Mouse (Mus musculus): ENCODE data around the gene 2310046K23Rik. TPM values are rescaled to one million over a fixed set of nuclear protein-coding genes. Genes with fewer than 3 reads are reported as not detected.

2310046K23Rik gene
- polyA plus RNA-seq (2014; fragmentation: Illumina TruSeq; extraction: RNeasy Lipid Tissue Mini Kit (QIAGEN cat#74804); ENCODE audit: low read depth, low replicate concordance): not detected

DNA sequence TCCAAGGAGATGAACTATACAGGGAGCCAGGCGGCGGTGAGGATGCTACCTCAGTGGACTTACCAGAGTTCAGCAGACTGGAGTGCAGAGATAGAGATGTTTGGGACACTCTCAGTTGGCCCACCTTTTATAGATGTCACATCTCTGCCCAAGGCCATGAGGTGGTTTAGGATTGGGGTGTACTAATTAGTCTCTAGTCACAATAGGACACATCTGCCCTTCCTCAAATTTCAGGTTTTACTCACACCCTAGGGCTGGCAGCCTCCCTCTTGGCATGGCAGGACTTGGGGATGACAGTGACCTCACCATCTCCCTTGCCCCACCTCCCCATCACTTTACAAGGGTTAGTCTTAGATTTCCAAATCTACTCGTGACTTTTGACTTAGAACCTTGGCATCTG, at the start of gene 2310046K23Rik:
Gene 2310046K23Rik, minus strand, starts transcription at position 101 of the 400 bp plus-strand sequence.

DNA sequence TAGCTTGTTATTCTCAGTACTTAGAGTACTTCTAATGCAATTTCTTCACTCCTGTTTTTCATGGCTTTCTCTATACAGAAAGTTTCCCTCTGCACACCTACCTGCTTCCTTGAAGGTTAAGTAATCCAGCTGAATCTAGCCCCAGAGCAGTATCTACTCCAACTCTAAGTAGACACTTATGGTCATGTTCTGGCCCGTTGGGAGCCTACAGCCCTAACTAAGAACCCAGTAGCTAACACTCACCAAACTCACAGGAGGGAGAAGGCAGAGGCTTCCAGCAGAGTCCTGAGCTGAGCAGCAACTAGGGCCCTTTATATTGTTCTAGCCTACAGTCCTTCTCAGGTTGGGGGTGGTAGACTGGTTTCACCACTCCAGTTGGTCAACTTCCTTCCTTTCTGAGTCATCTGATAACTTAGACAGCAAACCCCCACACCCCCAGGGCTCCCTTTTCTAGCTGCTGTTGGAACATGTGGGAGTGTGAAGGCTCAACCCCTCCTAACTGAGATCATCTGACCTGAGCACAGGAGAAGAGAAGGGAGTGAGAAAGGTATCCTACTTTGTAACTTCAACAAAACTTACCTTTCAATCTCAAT, 39.2 kb upstream of the 2310046K23Rik start, which contains the start of gene Ivl:
Gene Ivl, minus strand, starts transcription at position 287 of the 593 bp plus-strand sequence.

DNA sequence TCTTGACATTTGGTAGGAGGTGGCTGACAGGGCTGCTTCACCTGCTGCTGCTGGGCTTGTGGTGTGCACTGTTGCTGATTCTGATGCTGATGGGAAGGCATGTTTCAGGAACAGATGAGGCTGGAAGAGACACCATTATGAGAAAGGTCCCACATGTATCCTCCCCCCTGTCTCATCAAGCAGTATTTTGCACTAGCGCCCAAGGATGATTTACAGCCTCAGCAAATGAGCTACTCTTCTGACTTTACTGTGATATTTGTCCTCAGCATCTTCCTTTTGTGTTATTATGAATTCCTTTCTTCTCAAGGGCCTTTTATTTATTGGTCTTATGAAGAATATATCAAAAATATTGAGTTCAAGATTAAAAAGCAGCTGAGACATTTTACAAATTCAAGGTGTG, 33.9 kb downstream of the 2310046K23Rik start, which contains the start of gene Sprr4:
Gene Sprr4, minus strand, starts transcription at position 101 of the 400 bp plus-strand sequence.

DNA sequence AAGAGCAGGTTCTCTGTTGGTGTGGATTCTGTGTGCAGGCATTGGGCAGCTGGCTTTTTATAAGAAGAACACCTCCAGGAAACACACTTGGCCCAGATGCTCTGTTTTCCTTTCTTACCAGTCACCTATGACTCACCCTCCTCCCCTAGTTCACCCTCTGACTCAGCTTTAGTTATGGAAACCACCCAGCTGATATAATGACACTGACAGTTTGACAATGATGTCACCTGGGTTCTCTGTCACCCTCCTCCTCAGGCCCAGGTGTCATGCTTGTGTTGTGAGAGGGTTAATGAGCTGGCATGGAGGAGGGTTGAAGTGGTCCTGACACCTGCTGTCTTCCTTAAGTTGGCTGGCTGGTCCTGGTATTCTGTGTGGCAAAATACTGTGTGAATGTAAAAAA, 48.4 kb downstream of the 2310046K23Rik start, which contains the start of gene Sprr1a:
Gene Sprr1a, minus strand, starts transcription at position 33 of the 400 bp plus-strand sequence.

Other genes starting within 250 kb of the 2310046K23Rik start
- gene Sprr2a3, start 249.1 kb downstream of the 2310046K23Rik start, polyA plus RNA-seq (2014; fragmentation: Illumina TruSeq; extraction: RNeasy Lipid Tissue Mini Kit (QIAGEN cat#74804); ENCODE audit: low read depth, low replicate concordance): not detected
- gene Sprr2b, start 217.9 kb downstream of the 2310046K23Rik start, polyA plus RNA-seq (2014; fragmentation: Illumina TruSeq; extraction: RNeasy Lipid Tissue Mini Kit (QIAGEN cat#74804); ENCODE audit: low read depth, low replicate concordance): not detected
- not detected for gene Sprr2d, start 195.4 kb downstream of the 2310046K23Rik start, polyA plus RNA-seq (2014; fragmentation: Illumina TruSeq; extraction: RNeasy Lipid Tissue Mini Kit (QIAGEN cat#74804); ENCODE audit: low read depth, low replicate concordance)
- not detected for gene Sprr2e, start 182.4 kb downstream of the 2310046K23Rik start, polyA plus RNA-seq (2014; fragmentation: Illumina TruSeq; extraction: RNeasy Lipid Tissue Mini Kit (QIAGEN cat#74804); ENCODE audit: low read depth, low replicate concordance)
- not detected for gene Sprr2f, start 169.3 kb downstream of the 2310046K23Rik start, polyA plus RNA-seq (2014; fragmentation: Illumina TruSeq; extraction: RNeasy Lipid Tissue Mini Kit (QIAGEN cat#74804); ENCODE audit: low read depth, low replicate concordance)
- gene Sprr2h, start 148.8 kb downstream of the 2310046K23Rik start, polyA plus RNA-seq (2014; fragmentation: Illumina TruSeq; extraction: RNeasy Lipid Tissue Mini Kit (QIAGEN cat#74804); ENCODE audit: low read depth, low replicate concordance): not detected
- gene Sprr2i, start 126.5 kb downstream of the 2310046K23Rik start, polyA plus RNA-seq (2014; fragmentation: Illumina TruSeq; extraction: RNeasy Lipid Tissue Mini Kit (QIAGEN cat#74804); ENCODE audit: low read depth, low replicate concordance): not detected
- gene Sprr2j-ps, start 116.4 kb downstream of the 2310046K23Rik start, polyA plus RNA-seq (2014; fragmentation: Illumina TruSeq; extraction: RNeasy Lipid Tissue Mini Kit (QIAGEN cat#74804); ENCODE audit: low read depth, low replicate concordance): not detected
- gene Gm9774, start 105.1 kb downstream of the 2310046K23Rik start, polyA plus RNA-seq (2014; fragmentation: Illumina TruSeq; extraction: RNeasy Lipid Tissue Mini Kit (QIAGEN cat#74804); ENCODE audit: low read depth, low replicate concordance): 10.1 TPM
- gene Sprr2k, start 101.9 kb downstream of the 2310046K23Rik start, polyA plus RNA-seq (2014; fragmentation: Illumina TruSeq; extraction: RNeasy Lipid Tissue Mini Kit (QIAGEN cat#74804); ENCODE audit: low read depth, low replicate concordance): not detected
- gene Sprr1b, start 95.7 kb downstream of the 2310046K23Rik start, polyA plus RNA-seq (2014; fragmentation: Illumina TruSeq; extraction: RNeasy Lipid Tissue Mini Kit (QIAGEN cat#74804); ENCODE audit: low read depth, low replicate concordance): not detected
- not detected for gene Sprr3, start 75.8 kb downstream of the 2310046K23Rik start, polyA plus RNA-seq (2014; fragmentation: Illumina TruSeq; extraction: RNeasy Lipid Tissue Mini Kit (QIAGEN cat#74804); ENCODE audit: low read depth, low replicate concordance)
- not detected for gene Sprr1a, start 48.6 kb downstream of the 2310046K23Rik start, polyA plus RNA-seq (2014; fragmentation: Illumina TruSeq; extraction: RNeasy Lipid Tissue Mini Kit (QIAGEN cat#74804); ENCODE audit: low read depth, low replicate concordance)
- not detected for gene Sprr4, start 34.0 kb downstream of the 2310046K23Rik start, polyA plus RNA-seq (2014; fragmentation: Illumina TruSeq; extraction: RNeasy Lipid Tissue Mini Kit (QIAGEN cat#74804); ENCODE audit: low read depth, low replicate concordance)
- not detected for gene Ivl, start 39.2 kb upstream of the 2310046K23Rik start, polyA plus RNA-seq (2014; fragmentation: Illumina TruSeq; extraction: RNeasy Lipid Tissue Mini Kit (QIAGEN cat#74804); ENCODE audit: low read depth, low replicate concordance)
- gene Smcp, start 54.5 kb upstream of the 2310046K23Rik start, polyA plus RNA-seq (2014; fragmentation: Illumina TruSeq; extraction: RNeasy Lipid Tissue Mini Kit (QIAGEN cat#74804); ENCODE audit: low read depth, low replicate concordance): not detected
- gene 2210017I01Rik, start 73.0 kb upstream of the 2310046K23Rik start, polyA plus RNA-seq (2014; fragmentation: Illumina TruSeq; extraction: RNeasy Lipid Tissue Mini Kit (QIAGEN cat#74804); ENCODE audit: low read depth, low replicate concordance): not detected
- not detected for gene Lce6a, start 87.1 kb upstream of the 2310046K23Rik start, polyA plus RNA-seq (2014; fragmentation: Illumina TruSeq; extraction: RNeasy Lipid Tissue Mini Kit (QIAGEN cat#74804); ENCODE audit: low read depth, low replicate concordance)
- gene Lce1a1, start 113.8 kb upstream of the 2310046K23Rik start, polyA plus RNA-seq (2014; fragmentation: Illumina TruSeq; extraction: RNeasy Lipid Tissue Mini Kit (QIAGEN cat#74804); ENCODE audit: low read depth, low replicate concordance): not detected
- gene Lce1b, start 122.4 kb upstream of the 2310046K23Rik start, polyA plus RNA-seq (2014; fragmentation: Illumina TruSeq; extraction: RNeasy Lipid Tissue Mini Kit (QIAGEN cat#74804); ENCODE audit: low read depth, low replicate concordance): not detected
- not detected for gene Lce1a2, start 135.8 kb upstream of the 2310046K23Rik start, polyA plus RNA-seq (2014; fragmentation: Illumina TruSeq; extraction: RNeasy Lipid Tissue Mini Kit (QIAGEN cat#74804); ENCODE audit: low read depth, low replicate concordance)
- gene Lce1c, start 144.7 kb upstream of the 2310046K23Rik start, polyA plus RNA-seq (2014; fragmentation: Illumina TruSeq; extraction: RNeasy Lipid Tissue Mini Kit (QIAGEN cat#74804); ENCODE audit: low read depth, low replicate concordance): not detected
- not detected for gene Lce1d, start 152.7 kb upstream of the 2310046K23Rik start, polyA plus RNA-seq (2014; fragmentation: Illumina TruSeq; extraction: RNeasy Lipid Tissue Mini Kit (QIAGEN cat#74804); ENCODE audit: low read depth, low replicate concordance)
- not detected for gene Lce1e, start 174.6 kb upstream of the 2310046K23Rik start, polyA plus RNA-seq (2014; fragmentation: Illumina TruSeq; extraction: RNeasy Lipid Tissue Mini Kit (QIAGEN cat#74804); ENCODE audit: low read depth, low replicate concordance)
- gene Lce1f, start 185.8 kb upstream of the 2310046K23Rik start, polyA plus RNA-seq (2014; fragmentation: Illumina TruSeq; extraction: RNeasy Lipid Tissue Mini Kit (QIAGEN cat#74804); ENCODE audit: low read depth, low replicate concordance): not detected
- gene Gm38119, start 204.6 kb upstream of the 2310046K23Rik start, polyA plus RNA-seq (2014; fragmentation: Illumina TruSeq; extraction: RNeasy Lipid Tissue Mini Kit (QIAGEN cat#74804); ENCODE audit: low read depth, low replicate concordance): not detected
- not detected for gene Lce1g, start 217.8 kb upstream of the 2310046K23Rik start, polyA plus RNA-seq (2014; fragmentation: Illumina TruSeq; extraction: RNeasy Lipid Tissue Mini Kit (QIAGEN cat#74804); ENCODE audit: low read depth, low replicate concordance)
- gene Lce1h, start 230.6 kb upstream of the 2310046K23Rik start, polyA plus RNA-seq (2014; fragmentation: Illumina TruSeq; extraction: RNeasy Lipid Tissue Mini Kit (QIAGEN cat#74804); ENCODE audit: low read depth, low replicate concordance): not detected
- not detected for gene Lce1i, start 244.4 kb upstream of the 2310046K23Rik start, polyA plus RNA-seq (2014; fragmentation: Illumina TruSeq; extraction: RNeasy Lipid Tissue Mini Kit (QIAGEN cat#74804); ENCODE audit: low read depth, low replicate concordance)